Mouse (Mus musculus): ENCODE data around the gene Fam43a. TPM values are rescaled to one million over a fixed set of nuclear protein-coding genes. Genes with fewer than 3 reads are reported as not detected.

Fam43a gene
- 10 to 100 TPM; 19.6 to 26.6 (median 23.8) TPM for total RNA-seq (2022)

DNA sequence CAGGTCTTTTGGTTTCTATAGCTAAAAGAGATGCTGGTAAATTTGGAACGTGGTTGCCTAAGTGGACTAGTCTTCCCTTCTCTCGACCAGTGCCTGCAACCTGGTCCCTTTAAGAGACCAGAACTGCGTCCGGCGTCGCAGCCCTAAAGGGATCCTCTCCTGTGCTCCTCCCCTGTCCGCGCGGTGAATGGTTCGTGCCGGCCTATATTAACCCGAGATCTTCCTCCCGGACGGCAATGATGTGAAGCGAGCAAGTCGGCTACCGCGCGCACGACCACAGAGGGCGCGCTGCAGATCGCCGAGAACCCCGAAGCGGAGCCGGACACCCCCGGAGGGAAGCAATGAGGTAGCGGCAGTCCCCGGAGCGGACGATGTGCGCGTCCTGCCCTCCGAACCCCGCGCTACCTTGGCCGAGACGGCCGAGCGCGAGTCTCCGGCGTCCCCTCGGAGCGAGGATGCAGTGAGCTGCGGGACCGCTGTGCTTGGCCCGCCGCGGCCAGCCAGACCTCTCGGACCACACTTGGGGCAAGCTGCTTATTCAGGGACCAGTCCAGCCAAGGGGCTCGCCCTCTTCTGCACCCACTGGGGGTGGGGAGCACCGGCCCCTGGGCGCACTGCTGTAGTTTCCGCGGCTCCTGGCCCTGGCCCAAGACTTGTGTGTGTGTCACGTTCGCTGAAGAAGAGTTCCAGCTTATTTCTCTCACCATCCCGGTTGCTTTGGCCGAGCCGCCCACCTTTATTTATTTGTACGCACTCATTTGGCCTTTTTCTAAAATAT lies at the start of gene Fam43a:
Gene Fam43a (plus strand): TSS at position 233 of the 778 bp plus-strand sequence.
- peak; percentile 97 for DNase-seq (ENCODE audit: low spot score)

DNA sequence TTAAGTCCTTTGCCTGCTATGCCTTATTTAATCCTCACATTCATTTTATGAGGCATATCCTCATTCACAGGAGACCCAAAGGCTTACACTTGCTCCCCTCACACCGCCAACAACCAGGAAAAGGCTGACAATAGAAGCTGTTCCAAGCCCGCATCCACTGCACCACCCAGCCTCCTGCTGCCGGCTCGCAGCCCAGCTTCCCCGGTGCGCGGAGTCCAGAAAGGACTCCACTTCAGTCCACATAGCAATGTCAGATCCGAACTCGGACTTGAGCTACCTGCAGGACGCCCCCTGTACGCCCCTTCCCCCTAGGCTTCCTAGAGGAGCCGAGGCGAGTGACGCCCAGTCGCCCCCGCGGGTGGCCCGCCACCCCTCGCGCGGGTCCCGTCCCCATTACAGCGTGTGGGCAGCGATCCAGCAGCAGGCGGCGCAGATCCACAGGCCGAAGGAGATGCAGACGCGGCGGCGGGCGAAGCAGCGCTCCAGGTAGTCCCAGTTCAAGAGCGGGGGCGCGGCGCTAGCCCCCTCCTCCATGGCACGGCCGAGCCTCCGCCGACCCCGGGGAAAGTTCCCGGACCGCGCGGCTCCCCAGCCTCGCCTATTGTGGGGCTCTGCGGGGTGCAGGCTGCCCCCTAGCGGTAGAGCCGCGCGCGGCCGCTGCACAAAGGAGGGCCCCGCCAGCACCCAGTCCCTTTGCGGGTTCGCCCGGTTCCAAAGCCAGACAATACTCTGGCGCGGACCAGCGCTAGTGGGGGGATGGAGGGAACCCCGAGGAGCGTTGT lies 49.4 kb upstream of the Fam43a start:
- peak; percentile 71 for DNase-seq (ENCODE audit: low spot score)

- DNase-seq (ENCODE audit: low spot score) = no peak
Measured at GRCm38 (mm10) chr16:30550748-30551192, 48.8 kb upstream of the Fam43a start, which contains the start of gene Tmem44. Gene Tmem44 (minus strand): TSS chr16:30550842.

DNA sequence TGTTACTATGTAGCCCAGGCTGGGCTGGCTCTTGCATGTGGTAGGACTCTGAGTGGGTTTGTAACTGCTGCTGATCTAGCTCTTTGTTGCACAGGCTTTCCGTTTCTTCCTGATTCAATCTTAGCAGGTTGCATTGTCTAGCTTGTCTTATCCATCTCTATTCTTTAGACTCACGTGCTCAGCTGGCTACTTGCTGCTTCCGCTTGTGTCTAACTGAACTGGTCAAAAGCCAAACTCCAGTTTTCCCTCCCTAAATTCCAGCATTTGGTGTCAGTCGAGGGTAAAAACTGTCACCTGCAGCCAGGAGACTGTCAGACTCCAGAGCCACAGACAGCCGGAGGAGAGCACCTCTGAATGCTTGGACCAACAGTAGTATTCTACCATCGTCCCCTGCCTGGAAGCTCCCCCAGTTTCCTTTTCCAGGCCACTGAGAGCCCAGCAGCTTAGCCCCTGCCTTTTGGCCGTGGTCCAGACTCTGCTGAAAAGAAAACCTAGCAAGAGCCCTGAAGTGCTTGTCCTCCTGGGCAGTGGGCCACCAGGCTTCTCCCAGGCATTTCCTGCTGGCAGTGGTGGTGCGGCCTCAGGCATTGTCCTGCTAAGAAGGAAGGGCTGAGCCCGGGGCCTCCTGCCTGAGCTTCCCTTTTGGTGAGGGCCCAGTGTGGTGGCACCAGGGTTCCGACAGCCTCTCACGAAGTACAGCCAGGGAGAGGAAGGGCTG lies 46.7 kb upstream of the Fam43a start:
- peak; percentile 88 for DNase-seq (ENCODE audit: low spot score)

GRCm38 (mm10) chr16:30554109-30554508 lies 45.4 kb upstream of the Fam43a start:
- DNase-seq (ENCODE audit: low spot score) = no peak

GRCm38 (mm10) chr16:30559312-30559992 lies 40.1 kb upstream of the Fam43a start:
- DNase-seq (ENCODE audit: low spot score) = no peak

DNA sequence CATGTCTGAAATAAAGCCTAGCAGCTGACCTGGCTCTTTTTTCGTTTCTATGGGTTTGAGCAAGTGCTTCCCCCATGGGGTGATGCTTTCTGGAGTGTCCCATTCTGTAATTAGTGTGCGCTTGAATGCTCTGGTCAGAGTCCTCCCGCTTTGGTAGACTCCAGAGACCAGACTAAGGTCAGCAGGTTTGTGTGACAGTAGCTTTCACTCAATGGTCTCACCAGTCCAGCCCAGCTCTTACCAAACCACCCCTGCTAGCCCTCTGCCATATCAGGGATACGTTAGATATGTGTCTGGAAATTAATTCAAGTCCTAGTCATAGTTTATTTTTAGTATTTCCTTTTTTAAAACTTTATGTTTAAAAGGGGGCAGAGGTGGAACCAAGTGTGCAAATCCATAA lies 38.9 kb upstream of the Fam43a start:
- no peak for DNase-seq (ENCODE audit: low spot score)

DNA sequence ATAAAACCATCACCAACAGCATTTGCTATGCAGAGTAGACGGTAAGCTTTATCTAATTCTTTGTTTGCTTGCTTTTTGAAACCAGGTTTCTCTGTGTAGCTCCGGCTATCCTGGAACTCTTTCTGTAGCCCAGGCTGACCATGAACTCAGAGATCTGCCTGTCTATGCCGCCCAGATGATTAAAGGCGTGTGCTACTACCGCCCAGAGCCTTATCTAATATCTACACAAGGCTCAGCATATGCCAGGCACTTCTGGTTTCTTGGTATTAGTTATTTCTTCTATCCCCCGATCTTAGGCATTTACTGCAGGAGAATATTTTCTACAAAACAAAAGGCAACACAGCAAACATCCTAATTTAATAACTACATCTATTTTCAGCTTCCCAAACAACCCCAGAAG lies 33.9 kb upstream of the Fam43a start:
- no peak for DNase-seq (ENCODE audit: low spot score)

DNA sequence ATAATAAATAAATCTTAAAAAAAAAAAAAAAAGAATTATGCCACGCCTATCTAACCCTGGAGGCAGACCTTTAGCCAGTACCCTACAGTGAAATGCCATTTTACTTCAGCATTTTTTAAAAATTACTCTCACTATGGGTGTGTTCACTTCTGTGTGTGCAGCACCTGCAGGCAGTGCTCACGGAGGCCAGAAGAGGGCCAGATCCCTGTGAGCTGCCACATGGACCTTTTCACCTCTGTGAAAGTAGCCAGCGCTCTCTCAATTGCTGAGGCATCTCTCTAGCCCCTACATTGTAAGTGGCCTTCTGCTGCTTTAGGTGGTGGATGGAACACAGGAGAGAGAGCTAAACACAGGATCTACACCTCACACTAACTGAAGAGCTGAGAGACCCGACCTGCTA lies 29.4 kb upstream of the Fam43a start:
- DNase-seq (ENCODE audit: low spot score) = no peak

DNA sequence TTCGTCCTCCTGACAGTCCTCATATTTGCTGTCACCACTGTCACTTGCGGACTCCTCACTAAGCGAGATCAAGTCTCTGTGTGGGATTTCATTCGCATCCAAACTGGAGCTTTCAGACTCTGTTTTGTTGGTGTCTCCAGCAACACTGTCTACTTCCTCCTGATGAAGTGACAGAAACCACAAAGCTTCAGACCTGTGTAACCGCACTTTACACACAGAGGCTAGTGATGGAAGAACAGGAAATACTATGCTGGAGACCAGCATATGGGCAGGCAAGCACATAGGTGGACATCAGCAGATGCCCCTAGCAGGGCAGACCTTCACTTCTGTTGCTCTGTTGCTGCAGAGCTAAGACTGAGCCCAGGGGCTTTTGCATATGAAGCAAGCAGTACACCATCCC lies 28.1 kb upstream of the Fam43a start:
- DNase-seq (ENCODE audit: low spot score) = no peak

DNA sequence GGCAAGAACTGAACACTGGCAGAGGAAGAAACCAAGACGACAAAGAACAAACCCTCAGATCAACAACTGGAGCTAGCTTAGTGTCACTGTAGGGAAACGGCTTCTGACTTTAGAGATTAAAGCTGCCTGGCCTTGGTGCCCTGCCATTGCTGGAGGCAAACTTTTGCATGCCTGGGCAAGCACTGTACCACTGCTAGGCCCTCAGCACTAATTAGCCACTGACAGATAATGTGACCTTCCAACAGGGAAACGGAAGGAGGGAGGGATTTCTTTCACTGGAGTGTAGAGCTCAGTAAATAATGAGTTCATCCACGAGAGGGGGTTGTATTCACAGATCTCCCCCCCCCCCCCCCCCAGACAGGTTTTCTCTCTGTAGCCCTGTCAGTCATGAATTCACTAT lies 27.3 kb upstream of the Fam43a start:
- no peak for DNase-seq (ENCODE audit: low spot score)

GRCm38 (mm10) chr16:30575815-30576214 lies 23.7 kb upstream of the Fam43a start:
- DNase-seq (ENCODE audit: low spot score) = no peak

- no peak for DNase-seq (ENCODE audit: low spot score)
Measured at GRCm38 (mm10) chr16:30576392-30576791, 23.1 kb upstream of the Fam43a start.

DNA sequence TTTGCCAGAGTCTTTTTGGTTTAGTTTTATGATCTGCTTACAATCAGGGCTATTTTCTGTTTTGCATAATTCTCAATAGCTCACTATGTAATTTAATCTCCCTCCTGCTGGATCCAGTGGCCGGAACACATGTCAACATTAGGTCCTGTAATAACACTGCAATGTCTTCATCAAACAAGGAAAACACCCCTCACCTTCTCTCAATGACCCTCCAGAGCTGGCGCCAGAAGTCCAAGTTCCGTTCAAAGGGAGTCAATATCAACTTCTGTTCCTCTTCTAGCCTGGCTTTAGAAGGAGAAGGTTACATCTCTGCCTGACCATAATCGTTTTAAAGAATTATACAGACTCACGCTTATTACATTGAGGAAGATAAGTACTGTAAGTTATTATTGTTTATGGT lies 18.8 kb upstream of the Fam43a start:
- no peak for DNase-seq (ENCODE audit: low spot score)

DNA sequence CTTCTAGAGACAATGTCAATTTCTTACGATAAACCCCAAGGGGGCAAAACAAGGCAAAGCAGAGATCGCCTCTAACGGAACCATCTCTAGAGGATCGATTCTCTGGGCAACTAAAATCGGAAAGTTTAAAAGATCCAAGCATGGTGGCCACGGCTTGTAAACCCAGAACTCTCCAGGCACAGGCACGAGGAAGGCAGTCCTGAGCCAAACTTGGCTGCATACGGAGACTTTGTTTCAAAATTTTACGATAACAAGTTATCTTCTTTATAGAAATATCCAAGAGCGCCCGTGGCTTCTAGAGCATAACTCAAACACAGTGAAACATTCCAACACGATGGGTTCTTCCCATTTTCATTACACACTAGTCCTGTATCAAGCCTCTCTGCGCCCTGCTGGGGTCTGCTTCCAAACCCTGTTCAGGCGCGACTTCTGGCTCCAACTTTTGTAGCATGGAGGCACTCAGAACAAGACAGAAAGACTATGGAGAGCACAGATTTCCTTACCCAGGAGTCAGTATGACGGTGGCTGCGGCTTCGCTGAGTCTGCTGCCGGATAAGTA lies 12.5 kb upstream of the Fam43a start:
- no peak for DNase-seq (ENCODE audit: low spot score)

GRCm38 (mm10) chr16:30587494-30588327 lies 11.8 kb upstream of the Fam43a start, which contains the start of gene Lsg1:
Gene Lsg1 (minus strand): TSS chr16:30587592.
- DNase-seq (ENCODE audit: low spot score) = peak; percentile 94

DNA sequence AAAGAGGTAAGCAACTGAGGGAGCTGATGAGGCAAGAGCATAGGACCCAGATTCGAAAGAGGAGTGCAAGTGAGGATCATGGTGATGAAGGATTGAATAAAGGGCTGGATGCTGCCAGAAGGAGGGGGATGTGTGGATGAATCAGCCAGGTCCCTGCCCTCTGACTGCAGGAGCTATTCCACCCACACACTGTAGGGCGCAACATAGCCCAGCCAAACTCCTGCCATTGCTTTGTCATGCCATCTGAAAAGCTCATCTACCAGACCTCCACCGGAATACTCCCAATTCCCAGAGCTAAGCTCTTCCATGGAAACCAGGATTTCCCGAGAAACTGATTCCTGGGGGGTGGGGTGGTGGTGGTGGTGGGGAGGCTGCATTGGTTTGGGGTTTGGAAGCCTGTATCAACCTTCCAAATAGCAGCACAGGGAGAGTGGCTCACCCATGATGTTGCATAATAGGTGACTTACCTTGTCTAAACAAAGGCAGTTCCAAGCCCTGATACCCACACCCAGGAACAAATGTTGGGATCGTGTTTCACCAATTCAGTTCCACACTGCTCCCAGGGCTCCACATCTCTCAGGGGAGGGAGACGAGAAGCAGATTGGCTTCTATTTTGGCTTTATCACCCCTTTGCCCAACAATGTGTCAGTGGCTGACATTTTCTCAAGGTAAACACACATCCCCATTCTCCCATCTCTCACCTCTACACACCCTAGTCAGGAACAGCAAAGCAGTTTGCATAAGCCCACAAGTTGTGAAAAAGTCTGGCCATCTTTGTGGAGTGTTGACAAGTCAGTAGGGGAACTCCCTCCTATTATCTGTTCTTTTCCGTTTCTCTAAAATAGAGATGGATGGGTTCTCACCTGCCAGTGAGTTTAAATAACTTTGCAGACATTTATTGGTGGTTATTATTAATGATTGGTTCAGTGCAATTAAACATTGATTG lies 9.0 kb upstream of the Fam43a start:
- DNase-seq (ENCODE audit: low spot score) = no peak

- DNase-seq (ENCODE audit: low spot score) = no peak
Measured at GRCm38 (mm10) chr16:30591990-30592389, 7.5 kb upstream of the Fam43a start.

DNA sequence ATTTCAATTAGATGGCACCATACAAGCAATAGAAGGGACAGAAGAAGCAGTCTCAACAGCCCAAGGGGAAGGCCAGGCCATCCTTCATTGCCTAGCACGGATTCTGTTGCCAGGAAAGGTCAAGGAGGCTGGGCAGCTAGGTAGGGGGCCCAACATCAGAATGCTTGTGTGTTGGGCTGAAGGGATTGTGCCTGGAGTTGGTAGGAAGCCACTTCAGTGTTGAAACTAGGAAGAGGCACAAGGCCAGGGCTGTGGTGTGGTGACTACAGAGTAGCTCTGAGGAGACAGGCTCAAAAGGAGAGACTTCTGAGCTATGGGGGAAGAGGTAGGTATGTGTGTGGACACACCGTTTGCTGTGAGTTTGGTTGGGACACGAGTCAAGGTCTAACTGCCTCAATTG lies 4.2 kb upstream of the Fam43a start:
- DNase-seq (ENCODE audit: low spot score) = no peak

All from heart, adult 8-10 months (tissue).